Mouse (Mus musculus): ENCODE data around the gene Tnfrsf1a. TPM values are rescaled to one million over a fixed set of nuclear protein-coding genes. Genes with fewer than 3 reads are reported as not detected.
A peak's percentile ranks its signal among the peaks of the same experiment; 100 is the strongest.

Tnfrsf1a gene
- polyA plus RNA-seq, 1 experiment from 2014 or later = 41.1 TPM

GRCm38 (mm10) chr6:125407657-125408056 lies 58.5 kb downstream of the Tnfrsf1a start:
- Histone ChIP-seq H3K4me1 (ENCODE audit: insufficient read depth) (peaks cover 10% of the 10 kb centered on the region), H3K36me3 (replicated peaks; ENCODE audit: insufficient read depth, low read length) (no peaks in the 10 kb centered on the region), H3K4me3 (ENCODE audit: low read depth, low read length) (no peak overlapping the region), H3K27ac (ENCODE audit: low read depth) (no peak overlapping the region), H3K9me3 (ENCODE audit: low read length) (no peaks in the 10 kb centered on the region), H3K27me3 (ENCODE audit: insufficient read depth, low read length) (no peaks in the 10 kb centered on the region), H3K9ac (replicated peaks) (no peak overlapping the region), H3K4me2 (ENCODE audit: low read depth, low read length) (no peak overlapping the region)
- TF ChIP-seq CTCF (IDR thresholded peaks at IDR 0.05; ENCODE audit: low read depth) = no peak
- no peak for TF ChIP-seq EP300 (IDR thresholded peaks at IDR 0.05; ENCODE audit: low read depth)
- ATAC-seq = peak; percentile 48; the same call in 1 of the 2 replicates
- no peak for DNase-seq
- WGBS (ENCODE audit: insufficient replicate concordance) = 72% methylated on average over 10 of the region's 10 CpGs

GRCm38 (mm10) chr6:125410551-125410950 lies 61.4 kb downstream of the Tnfrsf1a start:
- no peak for TF ChIP-seq CTCF (IDR thresholded peaks at IDR 0.05; ENCODE audit: low read depth)
- TF ChIP-seq EP300 (IDR thresholded peaks at IDR 0.05; ENCODE audit: low read depth) = no peak
- H3K36me3 ChIP-seq (replicated peaks; ENCODE audit: insufficient read depth, low read length) = no peaks in the 10 kb centered on the region
- peak; percentile 18; the same call in 1 of the 2 replicates for ATAC-seq
- 57% methylated on average over 11 of the region's 11 CpGs for WGBS (ENCODE audit: insufficient replicate concordance)
- no peak overlapping the region for H3K4me3 ChIP-seq (ENCODE audit: low read depth, low read length)
- no peaks in the 10 kb centered on the region for H3K27me3 ChIP-seq (ENCODE audit: insufficient read depth, low read length)
- H3K9me3 ChIP-seq (ENCODE audit: low read length) = no peaks in the 10 kb centered on the region
- H3K4me2 ChIP-seq (ENCODE audit: low read depth, low read length) = peak overlapping the region; percentile 40
- H3K9ac ChIP-seq (replicated peaks) = no peak overlapping the region
- no peak for DNase-seq
- peaks cover 10% of the 10 kb centered on the region for H3K4me1 ChIP-seq (ENCODE audit: insufficient read depth)
- peak overlapping the region; percentile 16; the same call in 1 of the 2 replicates for H3K27ac ChIP-seq (ENCODE audit: low read depth)

GRCm38 (mm10) chr6:125410995-125411547 lies 61.9 kb downstream of the Tnfrsf1a start:
- H3K4me3 ChIP-seq (ENCODE audit: low read depth, low read length) = no peak overlapping the region
- peak overlapping the region; percentile 40 for H3K4me2 ChIP-seq (ENCODE audit: low read depth, low read length)
- no peaks in the 10 kb centered on the region for H3K27me3 ChIP-seq (ENCODE audit: insufficient read depth, low read length)
- peak; percentile 80 for ATAC-seq
- WGBS (ENCODE audit: insufficient replicate concordance) = 33% methylated on average over 8 of the region's 8 CpGs
- no peaks in the 10 kb centered on the region for H3K9me3 ChIP-seq (ENCODE audit: low read length)
- H3K27ac ChIP-seq (ENCODE audit: low read depth) = peak overlapping the region; percentile 16; the same call in 1 of the 2 replicates
- H3K9ac ChIP-seq (replicated peaks) = no peak overlapping the region
- peak; percentile 65 for DNase-seq
- H3K36me3 ChIP-seq (replicated peaks; ENCODE audit: insufficient read depth, low read length) = no peaks in the 10 kb centered on the region
- TF ChIP-seq CTCF (IDR thresholded peaks at IDR 0.05; ENCODE audit: low read depth) (no peak), EP300 (IDR thresholded peaks at IDR 0.05; ENCODE audit: low read depth) (no peak)
- peaks cover 10% of the 10 kb centered on the region for H3K4me1 ChIP-seq (ENCODE audit: insufficient read depth)

- Histone ChIP-seq H3K4me3 (ENCODE audit: low read depth, low read length) (no peak overlapping the region), H3K36me3 (replicated peaks; ENCODE audit: insufficient read depth, low read length) (no peaks in the 10 kb centered on the region), H3K4me1 (ENCODE audit: insufficient read depth) (peaks cover 10% of the 10 kb centered on the region), H3K4me2 (ENCODE audit: low read depth, low read length) (no peak overlapping the region), H3K9ac (replicated peaks) (no peak overlapping the region), H3K27ac (ENCODE audit: low read depth) (no peak overlapping the region), H3K9me3 (ENCODE audit: low read length) (no peaks in the 10 kb centered on the region), H3K27me3 (ENCODE audit: insufficient read depth, low read length) (no peaks in the 10 kb centered on the region)
- no peak for ATAC-seq
- 82% methylated on average over 6 of the region's 6 CpGs for WGBS (ENCODE audit: insufficient replicate concordance)
- DNase-seq = no peak
- TF ChIP-seq EP300 (IDR thresholded peaks at IDR 0.05; ENCODE audit: low read depth) (no peak), CTCF (IDR thresholded peaks at IDR 0.05; ENCODE audit: low read depth) (no peak)
Measured at GRCm38 (mm10) chr6:125411661-125412060, 62.5 kb downstream of the Tnfrsf1a start.

Other genes starting within 250 kb of the Tnfrsf1a start
- 23.2 and 24.8 TPM in 2 replicates for gene Nop2, start 217.5 kb upstream of the Tnfrsf1a start, polyA plus RNA-seq (2015; fragmentation: Nextera tagmentation; extraction: Ambion mirVana)
- gene Iffo1, start 204.1 kb upstream of the Tnfrsf1a start, polyA plus RNA-seq (2015; fragmentation: Nextera tagmentation; extraction: Ambion mirVana) = 4.2 and 4.8 TPM in 2 replicates
- gene Gapdh, start 182.9 kb upstream of the Tnfrsf1a start, polyA plus RNA-seq (2015; fragmentation: Nextera tagmentation; extraction: Ambion mirVana) = 1,355 and 1,565 TPM in 2 replicates
- gene Ncapd2, start 157.7 kb upstream of the Tnfrsf1a start, polyA plus RNA-seq (2015; fragmentation: Nextera tagmentation; extraction: Ambion mirVana) = 33.5 and 39.1 TPM in 2 replicates
- gene Mrpl51, start 157.6 kb upstream of the Tnfrsf1a start, polyA plus RNA-seq (2015; fragmentation: Nextera tagmentation; extraction: Ambion mirVana) = 210 and 215 TPM in 2 replicates
- 1.4 and 1.7 TPM in 2 replicates for gene Vamp1, start 133.8 kb upstream of the Tnfrsf1a start, polyA plus RNA-seq (2015; fragmentation: Nextera tagmentation; extraction: Ambion mirVana)
- gene Tapbpl, start 117.5 kb upstream of the Tnfrsf1a start, polyA plus RNA-seq (2015; fragmentation: Nextera tagmentation; extraction: Ambion mirVana) = 14.4 and 14.7 TPM in 2 replicates
- 1.1 and 2.3 TPM in 2 replicates for gene Cd27, start 112.4 kb upstream of the Tnfrsf1a start, polyA plus RNA-seq (2015; fragmentation: Nextera tagmentation; extraction: Ambion mirVana)
- not detected in 2 replicates for gene Tuba3a, start 63.3 kb upstream of the Tnfrsf1a start, polyA plus RNA-seq (2015; fragmentation: Nextera tagmentation; extraction: Ambion mirVana)
- 31.8 TPM in 2 replicates for gene Ltbr, start 35.5 kb upstream of the Tnfrsf1a start, polyA plus RNA-seq (2015; fragmentation: Nextera tagmentation; extraction: Ambion mirVana)
- gene Scnn1a, start 28.7 kb upstream of the Tnfrsf1a start, polyA plus RNA-seq (2015; fragmentation: Nextera tagmentation; extraction: Ambion mirVana) = 0.76 and 1.1 TPM in 2 replicates
- 1.1 and 1.2 TPM in 2 replicates for gene Plekhg6, start 31.4 kb downstream of the Tnfrsf1a start, polyA plus RNA-seq (2015; fragmentation: Nextera tagmentation; extraction: Ambion mirVana)
- gene Cd9, start 145.4 kb downstream of the Tnfrsf1a start, polyA plus RNA-seq (2015; fragmentation: Nextera tagmentation; extraction: Ambion mirVana) = 243 and 249 TPM in 2 replicates
- gene Vwf, start 197.4 kb downstream of the Tnfrsf1a start, polyA plus RNA-seq (2015; fragmentation: Nextera tagmentation; extraction: Ambion mirVana) = 13.4 and 14.8 TPM in 2 replicates

Measured in liver, postnatal 0 days (tissue).